Mouse (Mus musculus): ENCODE data around the gene Hddc3.

DNA sequence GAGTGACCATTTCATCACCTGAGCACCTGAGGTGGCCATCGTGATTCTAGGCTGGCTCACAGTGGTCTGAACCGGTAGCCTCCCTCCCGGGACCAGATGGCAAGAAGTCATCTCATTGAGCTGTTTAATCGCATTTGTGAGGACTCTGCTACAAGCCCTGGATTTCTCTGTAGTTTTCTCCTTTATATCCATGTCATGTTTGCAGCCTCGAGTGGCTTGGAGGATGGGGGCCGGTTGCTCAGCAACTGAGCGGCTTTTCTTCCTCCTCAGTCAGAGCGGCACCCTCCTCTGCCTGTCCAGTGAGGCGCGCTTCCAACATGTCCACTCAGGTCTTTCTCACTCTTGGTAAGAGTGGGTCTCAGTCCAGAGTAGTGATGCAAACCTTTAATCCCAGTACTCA lies 33.3 kb downstream of the Hddc3 start:
- no peak for TF ChIP-seq POLR2A (IDR thresholded peaks at IDR 0.05; ENCODE audit: insufficient read depth, low read depth, low read length)
- no peak for TF ChIP-seq CTCF (IDR thresholded peaks at IDR 0.05)
- no peak for TF ChIP-seq EP300 (IDR thresholded peaks at IDR 0.05; ENCODE audit: insufficient read depth, low read depth, low read length)

Measured in heart, adult 2 months (tissue).